Mouse (Mus musculus) ES-Bruce4 (cell line): Measurements from ENCODE around the gene Gm36176. TPM values are rescaled to one million over a fixed set of nuclear protein-coding genes. Genes with fewer than 3 reads are reported as not detected.

Experiments
- H3K27ac ChIP-seq: 2 replicates; pipeline ENCODE4 v1.5.1; 2012; ENCODE audit warnings: low read length, inconsistent platforms; ENCODE audit not compliant: insufficient read depth
- H3K27me3 ChIP-seq: 2 replicates; pipeline ENCODE4 v1.6.1; 2012; ENCODE audit warnings: mild to moderate bottlenecking, low read length, inconsistent platforms; ENCODE audit not compliant: control insufficient read depth, poor library complexity, insufficient read depth, severe bottlenecking
- H3K36me3 ChIP-seq: 2 replicates; pipeline ENCODE4 v1.6.1; 2012; ENCODE audit warnings: inconsistent platforms, mild to moderate bottlenecking, low read length, moderate library complexity; ENCODE audit not compliant: control insufficient read depth, poor library complexity, insufficient read depth, severe bottlenecking
- H3K4me1 ChIP-seq: one replicate; pipeline ENCODE4 v1.8.1; 2011; ENCODE audit warnings: low read length; ENCODE audit not compliant: control insufficient read depth, insufficient read depth
- H3K4me3 ChIP-seq: 2 replicates; pipeline ENCODE4 v1.5.1; 2011; ENCODE audit warnings: low read depth, mild to moderate bottlenecking, low read length
- H3K9ac ChIP-seq: 2 replicates; pipeline ENCODE4 v1.6.1; 2012; ENCODE audit warnings: low read depth, mild to moderate bottlenecking, inconsistent platforms; ENCODE audit not compliant: poor library complexity, severe bottlenecking
- H3K9me3 ChIP-seq: replicated peaks from 2 replicates; pipeline ENCODE4 v1.6.1; 2012; ENCODE audit warnings: mild to moderate bottlenecking, low read length, inconsistent platforms; ENCODE audit not compliant: control insufficient read depth, poor library complexity, insufficient read depth, severe bottlenecking
- CTCF ChIP-seq: IDR thresholded peaks from one replicate; pipeline ENCODE4 v1.8.1; 2011; ENCODE audit warnings: low read depth, low read length
- EP300 ChIP-seq: IDR thresholded peaks from 2 replicates; pipeline ENCODE4 v1.6.1; 2011; ENCODE audit warnings: low read depth, low read length; ENCODE audit not compliant: insufficient read depth
- POLR2A ChIP-seq: IDR thresholded peaks from one replicate; pipeline ENCODE4 v1.8.1; 2011; ENCODE audit warnings: low read length; ENCODE audit not compliant: insufficient read depth
- polyA plus RNA-seq: library from polyadenylated mRNA; stranded (reverse); fragments of >200 nt; gene quantifications from 2 replicates; pipeline ENCODE4 v1.2.4, GENCODE M21; 2011; ENCODE audit warnings: low read depth; ENCODE audit not compliant: missing spikeins, insufficient read depth, insufficient read length

Gene Gm36176
- polyA plus RNA-seq, 1 experiment = not detected

DNA sequence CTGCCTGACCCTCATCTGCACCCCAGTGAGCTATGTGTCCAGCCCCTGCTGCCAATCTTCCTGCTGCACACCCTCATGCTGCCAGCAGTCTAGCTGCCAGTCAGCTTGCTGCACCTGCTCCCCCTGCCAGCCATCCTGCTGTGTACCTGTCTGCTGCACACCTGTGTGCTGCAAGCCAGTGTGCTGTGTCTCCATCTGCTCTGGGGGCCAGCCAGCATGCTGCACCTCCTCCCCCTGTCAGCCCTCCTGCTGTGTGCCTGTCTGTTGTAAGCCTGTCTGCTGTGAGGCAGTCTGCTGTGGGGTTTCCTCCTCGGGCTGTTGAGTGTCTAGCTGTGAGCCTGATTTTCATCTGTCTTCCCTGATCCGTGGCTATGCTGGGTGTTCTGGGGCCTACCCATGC lies 358 bp downstream of the Gm36176 start:
- Histone ChIP-seq H3K9me3 (no peaks in the 10 kb centered on the region), H3K9ac (no peak overlapping the region), H3K4me3 (no peak overlapping the region), H3K4me1 (no peaks in the 10 kb centered on the region), H3K27me3 (no peaks in the 10 kb centered on the region), H3K36me3 (no peaks in the 10 kb centered on the region), H3K27ac (no peak overlapping the region)
- TF ChIP-seq EP300 = no peak
- no peak for TF ChIP-seq POLR2A
- no peak for TF ChIP-seq CTCF

GRCm38 (mm10) chr10:77847538-77847937 lies 935 bp downstream of the Gm36176 start:
- no peaks in the 10 kb centered on the region for H3K9me3 ChIP-seq
- no peaks in the 10 kb centered on the region for H3K27me3 ChIP-seq
- H3K4me1 ChIP-seq = no peaks in the 10 kb centered on the region
- no peak for TF ChIP-seq POLR2A
- TF ChIP-seq EP300 = no peak
- no peak for TF ChIP-seq CTCF
- no peaks in the 10 kb centered on the region for H3K36me3 ChIP-seq
- no peak overlapping the region for H3K9ac ChIP-seq
- H3K27ac ChIP-seq = no peak overlapping the region
- no peak overlapping the region for H3K4me3 ChIP-seq

DNA sequence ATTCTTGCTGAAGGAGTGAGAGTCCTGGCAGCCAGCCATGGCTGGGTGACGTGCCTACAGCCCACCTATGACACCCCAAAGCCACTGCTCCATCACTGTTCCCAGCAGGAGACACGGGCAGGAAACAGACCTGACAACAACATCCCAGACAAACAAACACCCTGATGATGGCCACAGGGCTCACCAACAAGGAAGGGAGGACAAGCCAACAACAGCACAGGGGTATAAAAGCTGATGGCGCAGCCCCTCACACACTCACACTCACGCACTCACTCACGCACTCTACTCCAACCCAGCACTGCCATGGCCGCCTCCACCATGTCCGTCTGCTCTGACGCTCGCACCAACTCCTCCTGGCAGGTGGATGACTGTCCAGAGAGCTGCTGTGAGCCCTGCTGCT lies 6.0 kb downstream of the Gm36176 start, which contains the start of gene Gm10318:
TSS of gene Gm10318 (plus strand) at position 301 of the 400 bp plus-strand sequence.
- Histone ChIP-seq H3K9me3 (no peaks in the 10 kb centered on the region), H3K36me3 (no peaks in the 10 kb centered on the region), H3K27ac (no peak within 1 kb of the TSS), H3K4me3 (no peak within 1 kb of the TSS), H3K9ac (no peak within 1 kb of the TSS), H3K27me3 (no peaks in the 10 kb centered on the region), H3K4me1 (no peaks in the 10 kb centered on the region)
- TF ChIP-seq POLR2A (no peak), CTCF (no peak), EP300 (no peak)

DNA sequence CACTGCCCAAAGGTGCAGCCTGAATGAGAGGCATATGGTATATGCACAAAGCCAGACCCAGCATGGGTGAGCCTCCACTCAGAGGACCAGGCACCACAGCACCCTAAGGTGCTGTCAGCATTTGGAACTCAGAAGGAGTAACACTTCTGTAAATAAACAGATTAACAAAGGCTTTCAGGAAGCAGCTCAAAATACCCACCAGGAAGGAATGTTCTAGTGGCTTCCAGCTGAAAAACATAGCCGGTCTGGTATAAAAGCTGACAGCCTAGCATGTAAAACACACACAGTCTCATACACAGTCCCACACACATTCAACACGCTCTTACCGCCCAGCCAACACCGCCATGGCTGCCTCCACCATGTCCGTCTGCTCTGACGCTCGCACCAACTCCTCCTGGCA lies 15.1 kb downstream of the Gm36176 start, which contains the start of gene Gm3285:
TSS of gene Gm3285 (plus strand) at position 301 of the 400 bp plus-strand sequence.
- no peak within 1 kb of the TSS for H3K9ac ChIP-seq
- no peaks in the 10 kb centered on the region for H3K4me1 ChIP-seq
- no peaks in the 10 kb centered on the region for H3K9me3 ChIP-seq
- H3K36me3 ChIP-seq = no peaks in the 10 kb centered on the region
- no peak within 1 kb of the TSS for H3K4me3 ChIP-seq
- no peak within 1 kb of the TSS for H3K27ac ChIP-seq
- TF ChIP-seq EP300 (no peak), POLR2A (no peak), CTCF (no peak)
- no peaks in the 10 kb centered on the region for H3K27me3 ChIP-seq

GRCm38 (mm10) chr10:77864067-77864761 lies 17.6 kb downstream of the Gm36176 start:
- Histone ChIP-seq H3K4me3 (peak overlapping the region; percentile 69), H3K36me3 (no peaks in the 10 kb centered on the region), H3K27me3 (no peaks in the 10 kb centered on the region), H3K9ac (peak overlapping the region; percentile 21; the same call in 1 of the 2 replicates), H3K4me1 (no peaks in the 10 kb centered on the region), H3K9me3 (no peaks in the 10 kb centered on the region), H3K27ac (no peak overlapping the region)
- no peak for TF ChIP-seq EP300
- no peak for TF ChIP-seq CTCF
- no peak for TF ChIP-seq POLR2A

DNA sequence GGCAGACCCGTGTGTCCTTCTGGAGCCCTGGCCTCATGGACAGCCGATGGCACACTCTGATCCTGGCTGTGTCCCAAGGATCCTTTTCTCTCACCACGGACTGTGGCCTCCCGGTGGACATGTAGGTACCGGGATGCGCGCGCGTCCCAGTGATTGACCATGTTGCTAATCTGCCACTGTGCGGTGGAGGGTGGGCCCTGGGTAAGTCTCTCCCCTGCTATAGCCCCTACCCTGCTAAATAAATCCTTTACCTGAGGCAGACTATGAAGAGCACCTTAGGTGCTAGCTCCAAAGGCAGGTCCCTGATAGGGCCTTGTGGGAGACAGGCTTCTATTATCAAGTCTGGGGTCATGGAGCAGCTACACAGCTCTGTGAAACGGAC lies 18.1 kb downstream of the Gm36176 start:
- Histone ChIP-seq H3K27ac (no peak overlapping the region), H3K9ac (peak overlapping the region; percentile 21; the same call in 1 of the 2 replicates), H3K27me3 (no peaks in the 10 kb centered on the region), H3K9me3 (no peaks in the 10 kb centered on the region), H3K4me3 (peak overlapping the region; percentile 69), H3K36me3 (no peaks in the 10 kb centered on the region), H3K4me1 (no peaks in the 10 kb centered on the region)
- TF ChIP-seq EP300 = no peak
- no peak for TF ChIP-seq CTCF
- TF ChIP-seq POLR2A = no peak
